Mouse (Mus musculus): ENCODE results near the gene Cpeb3. TPM values are rescaled to one million over a fixed set of nuclear protein-coding genes. Genes with fewer than 3 reads are reported as not detected.

Gene Cpeb3
- polyA plus RNA-seq, 1 experiment from 2014 or later: 0.79 TPM

Other genes starting within 250 kb of the Cpeb3 start
- 50.4 and 51.9 TPM in 2 replicates for gene March5, start 1.1 kb downstream of the Cpeb3 start, polyA plus RNA-seq (2015; fragmentation: Nextera tagmentation; extraction: Ambion mirVana)
- gene Ide, start 129.3 kb upstream of the Cpeb3 start, polyA plus RNA-seq (2015; fragmentation: Nextera tagmentation; extraction: Ambion mirVana): 69.0 and 80.9 TPM in 2 replicates
- gene Kif11, start 167.8 kb upstream of the Cpeb3 start, polyA plus RNA-seq (2015; fragmentation: Nextera tagmentation; extraction: Ambion mirVana): 46.4 and 50.2 TPM in 2 replicates
- gene Hhex, start 226.2 kb upstream of the Cpeb3 start, polyA plus RNA-seq (2015; fragmentation: Nextera tagmentation; extraction: Ambion mirVana): 14.8 and 15.9 TPM in 2 replicates